Mouse (Mus musculus): ENCODE measurements around the gene Rere.

GRCm38 (mm10) chr4:150605804-150606203 is 324.4 kb downstream of the Rere start:
- TF ChIP-seq TCF12 (IDR thresholded peaks at IDR 0.05; ENCODE audit: low read depth, low read length) (no peak), CTCF (IDR thresholded peaks at IDR 0.05 in 2 of 3, conservative IDR thresholded peaks at IDR 0.05 in 1 of 3; ENCODE audit: control insufficient read depth in 1 of 3, insufficient read depth in 1 of 3, low read depth in 2 of 3, low read length in 3 of 3, poor library complexity in 1 of 3, severe bottlenecking in 1 of 3) (no peak), BHLHE40 (IDR thresholded peaks at IDR 0.05; ENCODE audit: borderline replicate concordance, low read depth, low read length) (no peak), EP300 (IDR thresholded peaks at IDR 0.05; ENCODE audit: low read depth in 1 of 2, low read length in 2 of 2) (no peak), GATA1 (IDR thresholded peaks at IDR 0.05; ENCODE audit: low read depth, low read length) (no peak), POLR2A (IDR thresholded peaks at IDR 0.05; ENCODE audit: control insufficient read depth in 1 of 2, insufficient read depth in 1 of 2, low read depth in 1 of 2, low read length in 2 of 2, poor library complexity in 1 of 2) (no peak), SMC3 (IDR thresholded peaks at IDR 0.05; ENCODE audit: low read depth, low read length) (no peak), SIN3A (IDR thresholded peaks at IDR 0.05; ENCODE audit: low read length) (no peak), TBP (IDR thresholded peaks at IDR 0.05; ENCODE audit: low read depth, low read length) (no peak), HCFC1 (IDR thresholded peaks at IDR 0.05; ENCODE audit: low read depth, low read length) (no peak)

Measured in MEL (cell line).